Mouse (Mus musculus) heart, adult 2 months (tissue): Measurements from ENCODE around the gene Adcy6. TPM values are rescaled to one million over a fixed set of nuclear protein-coding genes. Genes with fewer than 3 reads are reported as not detected.
A peak's percentile ranks its signal among the peaks of the same experiment; 100 is the strongest.

Experiments used
- DNase-seq, 2 experiments: peaks; one replicate each; pipeline ENCODE4 v3.0.0; 2021
- H3K27ac ChIP-seq: fragments of 200-600 bp; 2 replicates; pipeline ENCODE4 v1.8.1; 2022
- H3K27me3 ChIP-seq: fragments of 200-500 bp; 2 replicates; pipeline ENCODE4 v1.6.1; 2012; ENCODE audit warnings: mild to moderate bottlenecking, low read length, inconsistent platforms, mixed read lengths; ENCODE audit not compliant: control insufficient read depth, insufficient read depth
- H3K36me3 ChIP-seq: fragments of 200-500 bp; 2 replicates; pipeline ENCODE4 v1.6.1; 2012; ENCODE audit warnings: low read length, inconsistent platforms; ENCODE audit not compliant: control insufficient read depth, insufficient read depth
- H3K4me1 ChIP-seq: fragments of 200-500 bp; 2 replicates; pipeline ENCODE4 v1.6.1; 2011; ENCODE audit warnings: low read length; ENCODE audit not compliant: control insufficient read depth, insufficient read depth
- H3K4me3 ChIP-seq: fragments of 200-600 bp; 2 replicates; pipeline ENCODE4 v1.8.1; 2022
- H3K79me2 ChIP-seq: fragments of 200-500 bp; replicated peaks from 2 replicates; pipeline ENCODE4 v1.6.1; 2012; ENCODE audit warnings: mild to moderate bottlenecking, inconsistent platforms, low read length, moderate library complexity, mixed read lengths; ENCODE audit not compliant: control insufficient read depth, insufficient read depth
- H3K9ac ChIP-seq: fragments of 200-500 bp; 2 replicates; pipeline ENCODE4 v1.6.1; 2012; ENCODE audit warnings: low read depth, mild to moderate bottlenecking, control low read depth, inconsistent platforms, low read length, mixed read lengths
- CTCF ChIP-seq: fragments of 200-600 bp; IDR thresholded peaks from 2 replicates; pipeline ENCODE4 v1.8.1; 2022; ENCODE audit warnings: antibody characterized with exemption, mild to moderate bottlenecking, moderate library complexity
- EP300 ChIP-seq: fragments of 200-500 bp; IDR thresholded peaks from 2 replicates; pipeline ENCODE4 v1.6.1; 2011; ENCODE audit warnings: low read depth, low read length, control low read depth; ENCODE audit not compliant: insufficient read depth
- POLR2A ChIP-seq: fragments of 200-500 bp; IDR thresholded peaks from 2 replicates; pipeline ENCODE4 v1.6.1; 2011; ENCODE audit warnings: mild to moderate bottlenecking, low read depth, low read length, control low read depth; ENCODE audit not compliant: insufficient read depth
- WGBS: fragments of 180-500 bp; shearing (Covaris S2); methylation state at CpG from one replicate; pipeline ENCODE4 v1.1.7; 2018; 5-methylcytosine and 5-hydroxymethylcytosine counted together
- intact Hi-C: fragments of 180-260 bp; cut with DNase I; formaldehyde crosslinking; loops from one replicate; pipeline ENCODE4 v1.15.1; 2025
- polyA plus RNA-seq: library from polyadenylated mRNA; depleted of rRNA; stranded (reverse); fragments of >200 nt; gene quantifications from 2 replicates; pipeline ENCODE4 v1.2.3, GENCODE M21; 2012
- total RNA-seq, 2 experiments: library from RNA; stranded (reverse); gene quantifications; 2 replicates each; pipeline ENCODE4 v1.2.3; 2021

The Adcy6 gene
- total and polyA plus RNA-seq, 3 experiments = 136 to 220 (median 153) TPM

DNA sequence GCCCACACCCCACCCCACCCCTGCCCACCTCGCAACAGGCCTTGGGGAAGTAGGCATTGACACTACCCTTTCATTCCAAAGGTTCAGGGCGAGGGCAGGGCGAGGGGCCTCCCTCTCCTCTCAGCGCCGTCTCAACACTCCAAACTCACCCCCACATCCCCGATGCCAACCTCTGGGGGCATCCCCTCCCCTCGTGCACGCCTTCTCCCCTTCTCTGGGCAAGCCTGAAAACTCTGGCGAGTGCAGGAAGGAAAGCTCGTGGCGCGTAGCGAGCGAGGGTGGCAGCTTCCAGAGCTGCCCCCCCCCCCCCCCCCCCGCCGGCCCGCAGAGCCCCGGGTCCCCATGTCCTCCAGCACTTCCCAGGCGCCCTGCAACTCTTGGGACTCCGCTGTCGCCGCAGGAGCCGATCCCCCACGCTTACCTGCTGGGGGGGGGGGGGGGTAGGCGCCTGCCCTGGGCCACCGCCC is 1.1 kb downstream of the Adcy6 start:
- H3K9ac ChIP-seq = peak overlapping the region; percentile 99
- H3K4me3 ChIP-seq = peak overlapping the region; percentile 96
- WGBS = under 1% methylated on average over 19 of the region's 26 CpGs
- peak; percentile 57 to 67 for DNase-seq
- intact Hi-C loops = no loop called here
- peaks cover 5% of the 10 kb centered on the region for H3K4me1 ChIP-seq
- H3K79me2 ChIP-seq = peaks cover 8% of the 10 kb centered on the region
- H3K27me3 ChIP-seq = no peaks in the 10 kb centered on the region
- TF ChIP-seq EP300 (no peak), POLR2A (peak; percentile 26; the same call in 1 of the 2 replicates)
- H3K36me3 ChIP-seq = no peaks in the 10 kb centered on the region
- peak overlapping the region; percentile 89 for H3K27ac ChIP-seq

DNA sequence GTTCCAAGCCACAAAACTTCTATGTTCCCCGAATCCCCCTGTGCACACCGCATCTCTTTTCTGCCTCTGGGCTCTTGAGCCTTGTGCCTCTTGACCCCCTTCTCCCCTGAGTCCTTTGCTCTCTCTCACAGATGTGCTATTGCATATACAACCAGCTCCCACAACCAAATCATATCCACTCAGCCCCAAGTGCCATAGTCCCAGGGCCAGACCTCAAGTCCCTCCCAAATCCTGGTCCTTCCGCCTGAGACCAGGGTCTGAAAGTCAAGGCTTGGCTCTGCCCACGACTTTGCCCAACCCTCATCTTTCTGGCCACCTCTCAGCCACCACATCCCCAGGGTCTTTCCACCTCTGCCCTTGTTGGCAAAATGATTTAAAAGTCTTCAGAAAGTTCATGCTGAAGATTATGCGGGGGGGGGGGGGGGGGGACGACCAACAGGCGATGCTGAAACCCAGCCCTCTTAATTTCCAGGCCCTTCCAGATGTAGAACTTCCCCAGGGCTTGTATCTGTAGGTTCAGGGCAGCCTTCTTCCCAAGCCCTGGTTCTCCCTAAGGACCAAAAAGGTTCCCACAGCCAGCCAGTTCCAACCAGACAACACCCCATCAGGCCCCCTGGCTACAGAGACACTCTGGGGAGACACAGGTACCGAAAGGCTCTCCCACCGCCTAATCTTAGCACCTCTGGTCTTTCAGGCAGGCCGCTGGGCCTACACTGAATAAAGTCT is 1.7 kb downstream of the Adcy6 start:
- TF ChIP-seq POLR2A (peak; percentile 15), CTCF (no peak)
- peak overlapping the region; percentile 96 for H3K4me3 ChIP-seq
- 2% methylated on average over 10 of the region's 10 CpGs for WGBS
- peak overlapping the region; percentile 99 for H3K9ac ChIP-seq
- no peaks in the 10 kb centered on the region for H3K27me3 ChIP-seq
- H3K4me1 ChIP-seq = peaks cover 9% of the 10 kb centered on the region
- H3K36me3 ChIP-seq = peaks cover 2% of the 10 kb centered on the region
- peak in 1 of 2 experiments; percentile 31 for DNase-seq
- intact Hi-C loops = no loop called here
- peak overlapping the region; percentile 89 for H3K27ac ChIP-seq
- H3K79me2 ChIP-seq = peaks cover 9% of the 10 kb centered on the region

DNA sequence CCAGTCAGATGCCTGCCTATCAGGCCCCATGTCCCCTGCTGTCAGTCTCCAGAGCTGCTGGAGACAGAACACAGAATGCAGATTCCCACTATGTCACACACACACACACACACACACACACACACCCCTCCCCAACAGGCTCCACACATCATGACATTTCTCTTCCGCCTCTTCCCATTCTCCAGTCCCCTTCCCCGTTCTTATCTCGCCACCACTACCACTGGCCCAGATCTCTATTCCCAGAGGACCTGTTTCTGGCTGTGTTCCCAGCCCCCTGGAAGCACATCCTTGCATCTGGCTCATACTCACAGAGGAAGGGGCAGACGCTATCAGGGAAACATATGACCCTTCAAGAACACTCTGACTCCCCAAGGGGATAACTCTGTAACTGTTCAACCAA is 2.3 kb downstream of the Adcy6 start:
- peak; percentile 68 for TF ChIP-seq POLR2A
- peak; percentile 99 for TF ChIP-seq EP300
- TF ChIP-seq CTCF = no peak
- WGBS = 8% methylated on average over 4 of the region's 4 CpGs
- intact Hi-C loops = no loop called here
- Histone ChIP-seq H3K36me3 (peaks cover 3% of the 10 kb centered on the region), H3K9ac (peak overlapping the region; percentile 99), H3K27ac (peak overlapping the region; percentile 89), H3K4me1 (peaks cover 9% of the 10 kb centered on the region), H3K4me3 (peak overlapping the region; percentile 96), H3K27me3 (no peaks in the 10 kb centered on the region), H3K79me2 (peaks cover 9% of the 10 kb centered on the region)
- peak; percentile 82 to 89 for DNase-seq

DNA sequence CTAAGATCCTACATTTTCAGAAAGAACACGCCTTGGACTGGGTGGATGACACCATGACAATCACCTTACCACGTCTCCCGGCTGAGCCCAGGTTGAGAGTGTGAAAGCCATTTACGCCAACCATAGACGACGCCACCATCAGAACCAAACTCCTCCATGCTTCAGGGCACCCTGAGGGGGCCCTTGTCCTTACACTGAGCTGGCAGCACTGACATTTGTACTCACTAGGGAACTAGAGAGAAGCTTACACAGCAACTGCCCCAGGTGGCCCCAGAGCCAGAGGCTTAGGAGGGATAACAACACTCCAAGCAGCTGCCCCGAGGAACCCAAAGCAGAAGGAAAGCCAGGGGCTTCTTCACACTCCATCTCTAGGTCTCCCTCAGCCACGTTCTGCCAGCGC is 3.1 kb downstream of the Adcy6 start:
- Histone ChIP-seq H3K36me3 (peaks cover 3% of the 10 kb centered on the region), H3K9ac (peak overlapping the region; percentile 76), H3K4me3 (peak overlapping the region; percentile 49), H3K79me2 (peaks cover 9% of the 10 kb centered on the region), H3K4me1 (peaks cover 9% of the 10 kb centered on the region), H3K27ac (peak overlapping the region; percentile 89), H3K27me3 (no peaks in the 10 kb centered on the region)
- no peak for TF ChIP-seq CTCF
- no peak for TF ChIP-seq POLR2A
- TF ChIP-seq EP300 = no peak
- intact Hi-C loops = no loop called here
- DNase-seq = peak in 1 of 2 experiments; percentile 39
- 43% methylated on average over 9 of the region's 9 CpGs for WGBS

DNA sequence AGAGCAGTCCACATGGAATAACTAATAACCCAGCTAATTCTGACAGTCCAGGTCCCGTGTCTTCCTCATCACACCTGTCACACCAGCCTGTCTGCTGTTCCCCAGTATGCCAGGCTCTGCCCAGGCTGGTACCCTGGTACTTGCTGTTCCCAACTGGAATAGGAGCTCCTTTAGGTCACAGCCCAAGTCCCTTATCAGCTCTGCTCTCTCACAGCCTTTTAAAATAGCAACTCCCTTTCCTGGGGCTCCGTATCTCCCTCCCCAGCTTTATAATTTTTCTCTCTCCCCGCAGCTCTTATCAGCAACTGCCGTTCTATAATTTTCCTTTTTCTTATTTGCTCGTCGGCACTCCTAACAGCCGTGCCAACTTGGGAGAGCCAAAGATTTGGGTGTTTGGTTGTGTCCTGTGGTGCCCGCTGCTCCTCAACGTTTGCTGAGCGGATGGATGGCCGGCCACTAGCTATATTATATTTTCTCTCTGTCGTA is 3.8 kb downstream of the Adcy6 start:
- Histone ChIP-seq H3K27me3 (no peaks in the 10 kb centered on the region), H3K4me1 (peaks cover 9% of the 10 kb centered on the region), H3K36me3 (peaks cover 3% of the 10 kb centered on the region), H3K9ac (peak overlapping the region; percentile 76), H3K79me2 (peaks cover 10% of the 10 kb centered on the region), H3K27ac (peak overlapping the region; percentile 89), H3K4me3 (peak overlapping the region; percentile 49)
- TF ChIP-seq POLR2A (peak; percentile 83), EP300 (peak; percentile 94), CTCF (no peak)
- intact Hi-C loops = no loop called here
- WGBS = 21% methylated on average over 12 of the region's 12 CpGs
- DNase-seq = peak; percentile 41 to 75

DNA sequence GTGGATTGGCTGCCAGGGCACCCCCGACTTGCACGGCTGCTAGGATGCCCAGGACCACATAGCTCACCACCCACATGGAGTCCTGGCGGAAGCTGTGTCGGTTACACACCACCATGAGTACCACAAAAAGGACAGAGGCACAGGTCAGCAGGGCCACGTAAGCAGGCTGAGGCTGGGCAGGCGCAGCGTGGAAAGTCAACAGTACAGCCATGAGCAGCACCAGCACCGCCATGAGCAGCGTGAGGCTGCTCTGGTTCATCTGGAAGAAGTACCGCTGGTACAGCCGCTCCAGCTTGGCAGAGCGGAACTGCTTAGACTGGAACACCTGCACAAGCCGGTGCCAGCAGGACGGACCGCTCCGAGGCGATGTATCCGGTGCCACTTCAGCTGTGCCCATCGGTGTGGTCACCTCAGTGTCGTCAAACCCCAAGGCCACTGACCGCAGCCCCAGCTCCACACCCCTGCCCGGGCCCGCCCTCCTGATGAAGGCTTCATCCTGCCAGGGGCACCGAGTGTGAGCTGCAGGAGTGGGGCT is 5.8 kb downstream of the Adcy6 start:
- Histone ChIP-seq H3K27me3 (no peaks in the 10 kb centered on the region), H3K4me3 (peak overlapping the region; percentile 45), H3K9ac (peak overlapping the region; percentile 68), H3K4me1 (peaks cover 9% of the 10 kb centered on the region), H3K79me2 (peaks cover 10% of the 10 kb centered on the region), H3K36me3 (peaks cover 5% of the 10 kb centered on the region), H3K27ac (peak overlapping the region; percentile 89)
- no peak for TF ChIP-seq CTCF
- TF ChIP-seq POLR2A = no peak
- no peak for TF ChIP-seq EP300
- 62% methylated on average over 24 of the region's 24 CpGs for WGBS
- DNase-seq = peak; percentile 45 to 53
- intact Hi-C loops = no loop called here
